Comparison of ENCODE assay signal across 26 mouse cellular contexts in genomic region chr19:9087821-9088220, GRCm38 (mm10). TPM values are rescaled to one million over a fixed set of nuclear protein-coding genes. Genes with fewer than 3 reads are reported as not detected.
A peak's percentile ranks its signal among the peaks of the same experiment; 100 is the strongest.
DNase-seq lines count a peak whose midpoint lies in the region; ATAC-seq and TF ChIP-seq lines count a peak whose summit lies in the region.
"Had no signal": no experiment of that assay in that cellular context is flagged by ENCODE, and none has a peak within 500 bp of the region (broad histone marks: within the 10 kb centered on the region; RNA-seq: fewer than 3 reads in every experiment).

Gene Scgb1a1, minus strand, starts transcription at chr19:9087958.

- no peak within 1 kb of the TSS for H3K4me3 ChIP-seq in testis, adult 2 months (ENCODE audit: control insufficient read depth, low read depth, low read length)
- H3K4me3 ChIP-seq: embryonic facial prominence, embryonic 10.5 days; forebrain, embryonic 13.5 days; heart, adult 2 months; heart, embryonic 15.5 days had no signal

- peak; percentile 54 to 64 for DNase-seq in lung, adult 18-20 months
- no peak for DNase-seq in lung, postnatal 25 days (ENCODE audit: low spot score)
- DNase-seq in testis, postnatal 10 days (ENCODE audit: low spot score): no peak
- no peak for DNase-seq in frontal cortex, postnatal 25 days (ENCODE audit: low spot score in 2 of 2)
- DNase-seq in Muller cell, postnatal 12 days (ENCODE audit: inconsistent ontology term): no peak
- DNase-seq: adrenal gland, postnatal 25 days; cerebellum, adult 2 months; cerebellum, postnatal 10 days; forebrain, postnatal 0 days; gastrocnemius, postnatal 10 days; heart, adult 2 months; heart, postnatal 14 days had no signal

- H3K27ac ChIP-seq in testis, adult 2 months (ENCODE audit: control insufficient read depth, insufficient read depth, low read depth, low read length): peak within 1 kb of the TSS; percentile 39; the same call in 1 of the 2 replicates
- H3K27ac ChIP-seq: embryonic facial prominence, embryonic 10.5 days; forebrain, embryonic 13.5 days; heart, adult 2 months; heart, embryonic 15.5 days; hindbrain, embryonic 14.5 days had no signal

- no peaks in the 10 kb centered on the region for H3K27me3 ChIP-seq in testis, adult 2 months (ENCODE audit: control insufficient read depth, insufficient read depth, low read length)
- H3K27me3 ChIP-seq: forebrain, embryonic 13.5 days; heart, embryonic 15.5 days; Patski had no signal

- TF ChIP-seq POLR2A in testis, adult 2 months (IDR thresholded peaks at IDR 0.05; ENCODE audit: control insufficient read depth, low read depth, low read length): no peak

- peak; percentile 50 for ATAC-seq in granulocyte monocyte progenitor cell, adult 5-6 weeks (replicated peaks; ENCODE audit: poor library complexity, severe bottlenecking)
- ATAC-seq: activated CD4-positive, CD25-positive, alpha-beta regulatory T cell, adult 4 months; forebrain, embryonic 13.5 days; forebrain, postnatal 0 days; Patski had no signal

- TF ChIP-seq CTCF in testis, adult 2 months (IDR thresholded peaks at IDR 0.05; ENCODE audit: control insufficient read depth, insufficient read depth, insufficient replicate concordance, low read depth, low read length): no peak

- H3K36me3 ChIP-seq in testis, adult 2 months (ENCODE audit: control insufficient read depth, insufficient read depth, low read length): no peaks in the 10 kb centered on the region
- H3K36me3 ChIP-seq: embryonic facial prominence, embryonic 10.5 days; heart, embryonic 15.5 days had no signal

- peaks cover under 1% of the 10 kb centered on the region for H3K4me1 ChIP-seq in testis, adult 2 months (ENCODE audit: control insufficient read depth, insufficient read depth, low read length)
- H3K4me1 ChIP-seq: forebrain, embryonic 13.5 days had no signal

RNA-seq across cellular contexts. Expression of gene Scgb1a1, which starts in this region (rescaled TPM):
- polyA plus RNA-seq in testis, adult 2 months (2012; rRNA removed): 0.41 TPM in 1 of 2 replicates, not detected in the other
- not detected in 2 replicates for total RNA-seq in granulocyte monocyte progenitor cell, adult 5-6 weeks (2014; fragmentation: Nextera tagmentation)
- not detected in 2 replicates for total RNA-seq in granulocyte monocyte progenitor cell, adult 5-6 weeks (2017)
- total RNA-seq: adrenal gland, adult 18-20 months; adrenal gland, postnatal 25 days; forebrain, postnatal 0 days; hematopoietic stem cell, adult 5-6 weeks; MEL had no signal
- polyA plus RNA-seq: activated CD4-positive, CD25-positive, alpha-beta regulatory T cell, adult 4 months; C2C12; cerebellum, adult 2 months; embryonic facial prominence, embryonic 10.5 days; embryonic facial prominence, embryonic 14.5 days; forebrain, embryonic 13.5 days; forebrain, postnatal 0 days; heart, embryonic 11.5 days; hindbrain, embryonic 14.5 days; Patski had no signal

Comparison
In these comparisons a context has a peak if more than half of its experiments do, and no peak if none do; other contexts are left out.
1. DNase-seq: peak in lung, adult 18-20 months (2 of 2); none in lung, postnatal 25 days (single experiment), testis, postnatal 10 days (single experiment), frontal cortex, postnatal 25 days (0 of 2) and Muller cell, postnatal 12 days (single experiment).
2. Peak in ATAC-seq in granulocyte monocyte progenitor cell, adult 5-6 weeks; RNA of the gene not detected or under 1 TPM.